ENCODE assay signal across 27 mouse cellular contexts in genomic region chr2:6648877-6649276, GRCm38 (mm10).
DNase-seq lines count a peak whose midpoint lies in the region; ATAC-seq and TF ChIP-seq lines count a peak whose summit lies in the region.
"Had no signal": no experiment of that assay in that cellular context is flagged by ENCODE, and none has a peak within 500 bp of the region (broad histone marks: within the 10 kb centered on the region; RNA-seq: fewer than 3 reads in every experiment).

No protein-coding gene starts in this region.

- intact Hi-C loops in gastrocnemius, adult 2 months (cut with DNase I): no loop called here

- H3K9ac ChIP-seq in hindbrain, embryonic 14.5 days: no peak overlapping the region
- no peak overlapping the region for H3K9ac ChIP-seq in hindbrain, postnatal 0 days (replicated peaks; ENCODE audit: low read length)
- H3K9ac ChIP-seq in midbrain, embryonic 14.5 days (replicated peaks; ENCODE audit: low read length): no peak overlapping the region
- H3K9ac ChIP-seq in midbrain, embryonic 13.5 days (replicated peaks): no peak overlapping the region
- H3K9ac ChIP-seq: embryonic facial prominence, embryonic 12.5 days; embryonic facial prominence, embryonic 15.5 days; forebrain, embryonic 15.5 days; heart, embryonic 13.5 days; hindbrain, embryonic 12.5 days; intestine, embryonic 15.5 days had no signal

- H3K27ac ChIP-seq in gastrocnemius, adult 2 months: no peak overlapping the region
- H3K27ac ChIP-seq in hindbrain, embryonic 14.5 days: 0 out of 2 replicates have a peak overlapping the region, but pooled peaks have one; percentile 43
- no peak overlapping the region for H3K27ac ChIP-seq in hindbrain, postnatal 0 days
- 0 out of 2 replicates have a peak overlapping the region, but pooled peaks have one; percentile 27 for H3K27ac ChIP-seq in midbrain, embryonic 14.5 days (replicated peaks; ENCODE audit: low read depth, low read length)
- no peak overlapping the region for H3K27ac ChIP-seq in midbrain, embryonic 13.5 days
- H3K27ac ChIP-seq: embryonic facial prominence, embryonic 12.5 days; embryonic facial prominence, embryonic 15.5 days; forebrain, embryonic 15.5 days; heart, adult 2 months; heart, embryonic 10.5 days; heart, embryonic 13.5 days; hindbrain, embryonic 12.5 days; intestine, embryonic 15.5 days had no signal

- H3K4me2 ChIP-seq in hindbrain, embryonic 14.5 days (replicated peaks): no peak overlapping the region
- H3K4me2 ChIP-seq in hindbrain, postnatal 0 days (ENCODE audit: low read depth, low read length): no peak overlapping the region
- H3K4me2 ChIP-seq in midbrain, embryonic 14.5 days (ENCODE audit: low read length): no peak overlapping the region
- H3K4me2 ChIP-seq in midbrain, embryonic 13.5 days (replicated peaks): no peak overlapping the region
- H3K4me2 ChIP-seq: embryonic facial prominence, embryonic 12.5 days; embryonic facial prominence, embryonic 15.5 days; forebrain, embryonic 15.5 days; heart, embryonic 13.5 days; hindbrain, embryonic 12.5 days; intestine, embryonic 15.5 days had no signal

- peak; percentile 26 for DNase-seq in gastrocnemius, adult 2 months
- no peak for DNase-seq in gastrocnemius, adult 8-10 months (ENCODE audit: low spot score in 2 of 2)
- no peak for DNase-seq in hindbrain, embryonic 14.5 days (ENCODE audit: low spot score)
- DNase-seq in hindbrain, postnatal 0 days (ENCODE audit: low spot score): no peak
- DNase-seq in midbrain, embryonic 14.5 days: no peak
- no peak for DNase-seq in spleen, adult 12 weeks (ENCODE audit: low spot score)
- DNase-seq: adrenal gland, postnatal 10 days; adrenal gland, postnatal 36 days; B cell, adult 2 months; cerebellum, adult 18-20 months; cerebellum, adult 9-10 months; cerebellum, postnatal 14 days; gastrocnemius, postnatal 25 days; heart, postnatal 14 days had no signal

- no peaks in the 10 kb centered on the region for H3K27me3 ChIP-seq in hindbrain, embryonic 14.5 days (ENCODE audit: control insufficient read depth, insufficient read depth, low read length)
- no peaks in the 10 kb centered on the region for H3K27me3 ChIP-seq in hindbrain, postnatal 0 days (ENCODE audit: insufficient read depth, low read length)
- no peaks in the 10 kb centered on the region for H3K27me3 ChIP-seq in midbrain, embryonic 14.5 days (ENCODE audit: control insufficient read depth, insufficient read depth, low read length)
- no peaks in the 10 kb centered on the region for H3K27me3 ChIP-seq in midbrain, embryonic 13.5 days
- H3K27me3 ChIP-seq: CH12.LX; embryonic facial prominence, embryonic 12.5 days; embryonic facial prominence, embryonic 15.5 days; forebrain, embryonic 15.5 days; heart, embryonic 13.5 days; hindbrain, embryonic 12.5 days; intestine, embryonic 15.5 days; Patski had no signal

- ATAC-seq in hindbrain, embryonic 14.5 days (ENCODE audit: low FRiP score): no peak
- no peak for ATAC-seq in hindbrain, postnatal 0 days
- ATAC-seq in midbrain, embryonic 14.5 days (ENCODE audit: low FRiP score, low TSS enrichment): no peak
- ATAC-seq in midbrain, embryonic 13.5 days: no peak
- 0 out of 2 replicates have a peak, but pooled peaks have one; percentile 55 for ATAC-seq in common myeloid progenitor, adult 5-6 weeks (replicated peaks; ENCODE audit: low read depth, poor library complexity, severe bottlenecking)
- ATAC-seq: forebrain, embryonic 15.5 days; intestine, embryonic 15.5 days; Patski had no signal

- H3K4me1 ChIP-seq in hindbrain, embryonic 14.5 days (replicated peaks; ENCODE audit: control insufficient read depth, insufficient read depth, low read length): no peaks in the 10 kb centered on the region
- H3K4me1 ChIP-seq in hindbrain, postnatal 0 days (ENCODE audit: insufficient read depth, low read length): no peaks in the 10 kb centered on the region
- H3K4me1 ChIP-seq in midbrain, embryonic 14.5 days (ENCODE audit: control insufficient read depth, insufficient read depth, low read length): peaks cover 3% of the 10 kb centered on the region; the same call in 1 of the 2 replicates
- no peaks in the 10 kb centered on the region for H3K4me1 ChIP-seq in midbrain, embryonic 13.5 days (replicated peaks)
- H3K4me1 ChIP-seq: embryonic facial prominence, embryonic 12.5 days; embryonic facial prominence, embryonic 15.5 days; heart, embryonic 10.5 days; heart, embryonic 13.5 days; intestine, embryonic 15.5 days had no signal

- H3K9me3 ChIP-seq in hindbrain, embryonic 14.5 days (ENCODE audit: control insufficient read depth, low read length): no peaks in the 10 kb centered on the region
- H3K9me3 ChIP-seq in hindbrain, postnatal 0 days (ENCODE audit: low read length): no peaks in the 10 kb centered on the region
- H3K9me3 ChIP-seq in midbrain, embryonic 14.5 days (ENCODE audit: control insufficient read depth, low read length): no peaks in the 10 kb centered on the region
- H3K9me3 ChIP-seq in midbrain, embryonic 13.5 days: no peaks in the 10 kb centered on the region
- H3K9me3 ChIP-seq: embryonic facial prominence, embryonic 12.5 days; embryonic facial prominence, embryonic 15.5 days; forebrain, embryonic 15.5 days; G1E; heart, embryonic 10.5 days; heart, embryonic 13.5 days; hindbrain, embryonic 12.5 days; intestine, embryonic 15.5 days had no signal

- TF ChIP-seq CTCF in gastrocnemius, adult 2 months (IDR thresholded peaks at IDR 0.05): no peak
- TF ChIP-seq CTCF in hindbrain, postnatal 0 days (IDR thresholded peaks at IDR 0.05; ENCODE audit: low read depth): no peak

- no peak overlapping the region for H3K4me3 ChIP-seq in gastrocnemius, adult 2 months
- no peak overlapping the region for H3K4me3 ChIP-seq in hindbrain, embryonic 14.5 days (replicated peaks; ENCODE audit: low read length)
- H3K4me3 ChIP-seq in hindbrain, postnatal 0 days (ENCODE audit: low read length): no peak overlapping the region
- no peak overlapping the region for H3K4me3 ChIP-seq in midbrain, embryonic 14.5 days (replicated peaks; ENCODE audit: low read depth, low read length)
- H3K4me3 ChIP-seq in midbrain, embryonic 13.5 days (replicated peaks): no peak overlapping the region
- H3K4me3 ChIP-seq: embryonic facial prominence, embryonic 12.5 days; embryonic facial prominence, embryonic 15.5 days; forebrain, embryonic 15.5 days; heart, adult 2 months; heart, embryonic 10.5 days; heart, embryonic 13.5 days; hindbrain, embryonic 12.5 days; intestine, embryonic 15.5 days had no signal

- 86% methylated on average over 6 of the region's 6 CpGs for WGBS in hindbrain, embryonic 14.5 days
- 82% methylated on average over 6 of the region's 6 CpGs for WGBS in hindbrain, postnatal 0 days
- WGBS in midbrain, embryonic 14.5 days: 91% methylated on average over 6 of the region's 6 CpGs
- 86% methylated on average over 6 of the region's 6 CpGs for WGBS in midbrain, embryonic 13.5 days

- no peaks in the 10 kb centered on the region for H3K36me3 ChIP-seq in hindbrain, embryonic 14.5 days (replicated peaks; ENCODE audit: control insufficient read depth, insufficient read depth)
- no peaks in the 10 kb centered on the region for H3K36me3 ChIP-seq in hindbrain, postnatal 0 days (ENCODE audit: insufficient read depth, low read length)
- H3K36me3 ChIP-seq in midbrain, embryonic 14.5 days (ENCODE audit: control insufficient read depth, insufficient read depth, low read length): no peaks in the 10 kb centered on the region
- no peaks in the 10 kb centered on the region for H3K36me3 ChIP-seq in midbrain, embryonic 13.5 days
- H3K36me3 ChIP-seq: embryonic facial prominence, embryonic 12.5 days; embryonic facial prominence, embryonic 15.5 days; forebrain, embryonic 15.5 days; G1E; heart, embryonic 10.5 days; heart, embryonic 13.5 days; hindbrain, embryonic 12.5 days; intestine, embryonic 15.5 days had no signal

Comparison
In these comparisons a context has a peak if more than half of its experiments do, and no peak if none do; other contexts are left out.
1. H3K27ac ChIP-seq: peak in hindbrain, embryonic 14.5 days (single experiment) and midbrain, embryonic 14.5 days (single experiment); none in gastrocnemius, adult 2 months (single experiment), hindbrain, postnatal 0 days (single experiment) and midbrain, embryonic 13.5 days (single experiment).